Mouse (Mus musculus): ENCODE results near the gene Krt23.

The Krt23 gene

GRCm38 (mm10) chr11:99448769-99449168 lies 44.2 kb downstream of the Krt23 start:
- no peak for DNase-seq

GRCm38 (mm10) chr11:99441220-99441619 lies 51.7 kb downstream of the Krt23 start:
- no peak for DNase-seq

- DNase-seq: no peak
Observed at GRCm38 (mm10) chr11:99439465-99439864, 53.5 kb downstream of the Krt23 start.

- DNase-seq: no peak
Observed at GRCm38 (mm10) chr11:99437972-99438371, 55.0 kb downstream of the Krt23 start, which contains the start of gene Krt20. TSS of gene Krt20 (minus strand) at chr11:99438150.

- no peak for DNase-seq
Observed at GRCm38 (mm10) chr11:99436625-99437024, 56.3 kb downstream of the Krt23 start.

- no peak for DNase-seq
Observed at GRCm38 (mm10) chr11:99430670-99431069, 62.3 kb downstream of the Krt23 start.

Data from right cerebral cortex, postnatal 25 days (tissue).